Mouse (Mus musculus) bone marrow, adult 2 months (tissue): ENCODE results near the gene Atp6v0c.

Source experiments
- CTCF ChIP-seq: fragments of 200-500 bp; IDR thresholded peaks from 2 replicates; pipeline ENCODE4 v1.5.1; 2011; ENCODE audit warnings: low read length, control low read depth; ENCODE audit not compliant: control insufficient read depth, insufficient read depth
- POLR2A ChIP-seq: fragments of 200-500 bp; IDR thresholded peaks from 2 replicates; pipeline ENCODE4 v1.6.1; 2011; ENCODE audit warnings: low read depth, mild to moderate bottlenecking, control low read depth, low read length, borderline replicate concordance; ENCODE audit not compliant: control insufficient read depth

DNA sequence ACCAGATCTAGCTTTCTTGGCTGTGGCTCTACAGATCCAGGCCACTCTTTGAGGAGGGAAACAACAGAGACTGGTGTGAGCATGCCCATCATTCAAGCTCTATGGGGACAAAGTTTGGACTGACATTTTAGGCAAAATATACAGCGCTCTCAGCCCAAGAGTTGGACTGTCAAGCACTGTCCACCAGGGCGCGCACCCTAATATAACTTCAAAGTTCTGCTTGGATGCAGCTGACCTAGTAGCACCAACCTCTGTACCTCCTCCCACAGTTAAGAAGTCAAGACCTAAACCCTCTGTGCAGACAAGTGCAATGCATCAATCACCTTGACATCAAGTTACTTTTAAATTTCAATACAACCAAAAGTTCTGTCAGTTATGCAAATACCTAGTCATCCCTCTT, 37.9 kb downstream of the Atp6v0c start:
- peak; percentile 11; the same call in 1 of the 2 replicates for TF ChIP-seq CTCF
- no peak for TF ChIP-seq POLR2A
